Mouse (Mus musculus) liver, embryonic 12.5 days (tissue): ENCODE results near the gene Reln. TPM values are rescaled to one million over a fixed set of nuclear protein-coding genes. Genes with fewer than 3 reads are reported as not detected.
A peak's percentile ranks its signal among the peaks of the same experiment; 100 is the strongest.

Source experiments
- ATAC-seq: fragments of 200-750 bp; cut with Nextera tagmentation; 2 replicates; pipeline ENCODE4 v1.8.0; 2017; ENCODE audit warnings: moderate number of reproducible peaks, mild to moderate bottlenecking, moderate library complexity
- H3K27ac ChIP-seq: fragments of 300-500 bp; sonication (generic); 2 replicates; pipeline ENCODE4 v1.5.1; 2016; ENCODE audit warnings: mild to moderate bottlenecking
- H3K27me3 ChIP-seq: fragments of 300-500 bp; sonication (generic); replicated peaks from 2 replicates; pipeline ENCODE4 v1.6.1; 2016; ENCODE audit warnings: mild to moderate bottlenecking, moderate library complexity
- H3K36me3 ChIP-seq: fragments of 300-500 bp; sonication (generic); 2 replicates; pipeline ENCODE4 v1.6.1; 2016; ENCODE audit warnings: mild to moderate bottlenecking, moderate library complexity
- H3K4me1 ChIP-seq: fragments of 300-500 bp; sonication (generic); 2 replicates; pipeline ENCODE4 v1.6.1; 2016
- H3K4me2 ChIP-seq: fragments of 300-500 bp; sonication (generic); 2 replicates; pipeline ENCODE4 v1.6.1; 2016; ENCODE audit warnings: mild to moderate bottlenecking, moderate library complexity
- H3K4me3 ChIP-seq: fragments of 300-500 bp; sonication (generic); 2 replicates; pipeline ENCODE4 v1.5.1; 2016; ENCODE audit warnings: mild to moderate bottlenecking, moderate library complexity
- H3K9ac ChIP-seq: fragments of 300-500 bp; sonication (generic); 2 replicates; pipeline ENCODE4 v1.6.1; 2016; ENCODE audit warnings: mild to moderate bottlenecking, moderate library complexity
- H3K9me3 ChIP-seq: fragments of 300-500 bp; sonication (generic); replicated peaks from 2 replicates; pipeline ENCODE4 v1.6.1; 2016; ENCODE audit warnings: mild to moderate bottlenecking, moderate library complexity
- WGBS: fragments of 180-500 bp; shearing (Covaris S2); methylation state at CpG from one replicate; pipeline ENCODE4 v1.1.7; 2016; ENCODE audit not compliant: insufficient replicate concordance; 5-methylcytosine and 5-hydroxymethylcytosine counted together
- polyA plus RNA-seq: library from polyadenylated mRNA; unstranded; fragments of >200 nt; fragmentation: Nextera tagmentation; extraction: Ambion mirVana; gene quantifications from 2 replicates; pipeline ENCODE4 v1.2.1, GENCODE M21; 2016

Reln gene
- polyA plus RNA-seq, 1 experiment from 2014 or later: 36.7 TPM

- 50% methylated on average over 1 of the region's 1 CpGs for WGBS
- Histone ChIP-seq H3K4me3 (no peak overlapping the region), H3K36me3 (no peaks in the 10 kb centered on the region), H3K27me3 (no peaks in the 10 kb centered on the region), H3K9ac (no peak overlapping the region), H3K27ac (no peak overlapping the region), H3K4me1 (no peaks in the 10 kb centered on the region), H3K4me2 (no peak overlapping the region), H3K9me3 (no peaks in the 10 kb centered on the region)
- no peak for ATAC-seq
Observed at GRCm38 (mm10) chr5:22303709-22304108, 40.8 kb downstream of the Reln start.

GRCm38 (mm10) chr5:22302309-22302708 is 42.2 kb downstream of the Reln start:
- no peak for ATAC-seq
- H3K9me3 ChIP-seq: no peaks in the 10 kb centered on the region
- H3K27me3 ChIP-seq: no peaks in the 10 kb centered on the region
- H3K4me3 ChIP-seq: no peak overlapping the region
- WGBS: 68% methylated on average over 5 of the region's 5 CpGs
- H3K36me3 ChIP-seq: no peaks in the 10 kb centered on the region
- no peaks in the 10 kb centered on the region for H3K4me1 ChIP-seq
- no peak overlapping the region for H3K4me2 ChIP-seq
- H3K27ac ChIP-seq: no peak overlapping the region
- no peak overlapping the region for H3K9ac ChIP-seq

GRCm38 (mm10) chr5:22300788-22301187 is 43.7 kb downstream of the Reln start:
- Histone ChIP-seq H3K36me3 (no peaks in the 10 kb centered on the region), H3K9me3 (no peaks in the 10 kb centered on the region), H3K4me1 (no peaks in the 10 kb centered on the region), H3K27ac (no peak overlapping the region), H3K27me3 (no peaks in the 10 kb centered on the region), H3K4me2 (no peak overlapping the region), H3K4me3 (no peak overlapping the region), H3K9ac (no peak overlapping the region)
- no peak for ATAC-seq
- 68% methylated on average over 5 of the region's 5 CpGs for WGBS

DNA sequence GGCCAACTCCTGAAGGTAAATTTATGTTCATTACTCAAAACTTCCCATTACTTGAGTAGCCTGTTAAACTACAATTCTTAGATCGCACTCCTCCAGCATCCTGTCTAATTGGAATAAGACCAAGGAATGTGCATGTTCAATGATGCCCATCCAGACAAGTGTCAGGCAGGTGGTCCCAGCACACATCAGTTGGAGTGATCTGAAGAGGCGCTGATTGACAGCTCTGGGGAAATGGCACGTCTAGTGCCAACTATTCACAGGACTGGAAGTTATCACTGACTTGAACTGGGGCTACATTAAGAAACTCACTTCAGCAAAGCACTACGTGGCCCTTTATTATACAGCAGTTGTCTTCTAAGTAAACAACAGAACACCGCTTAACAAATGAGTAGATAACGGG is 44.5 kb downstream of the Reln start:
- no peak overlapping the region for H3K4me3 ChIP-seq
- 74% methylated on average over 6 of the region's 6 CpGs for WGBS

DNA sequence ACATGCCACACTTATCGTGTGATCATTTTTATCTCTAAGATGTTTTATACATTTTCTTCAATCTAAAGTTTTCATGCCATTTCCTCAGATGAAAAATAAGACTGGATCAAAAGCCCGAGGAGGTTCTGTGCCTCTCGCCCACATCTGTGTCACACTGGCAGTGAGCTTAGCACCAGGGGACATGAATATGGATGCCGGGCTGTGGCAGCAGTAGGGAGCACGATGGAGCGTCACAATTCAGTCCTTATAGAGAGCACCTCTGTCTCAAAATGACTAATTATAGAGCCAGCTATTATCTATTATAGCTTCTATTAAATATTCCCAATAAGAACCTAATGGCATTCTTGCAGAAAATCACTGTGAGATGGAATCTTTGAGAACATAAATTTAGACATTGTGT is 49.3 kb downstream of the Reln start:
- Histone ChIP-seq H3K4me2 (no peak overlapping the region), H3K4me1 (no peaks in the 10 kb centered on the region), H3K27ac (no peak overlapping the region), H3K9ac (no peak overlapping the region), H3K9me3 (no peaks in the 10 kb centered on the region), H3K4me3 (no peak overlapping the region), H3K36me3 (no peaks in the 10 kb centered on the region; the same call in 1 of the 2 replicates), H3K27me3 (no peaks in the 10 kb centered on the region)
- WGBS: 77% methylated on average over 6 of the region's 6 CpGs
- ATAC-seq: no peak

More for the DNA sequence above, 44.5 kb downstream of the Reln start:
- Histone ChIP-seq H3K4me1 (no peaks in the 10 kb centered on the region), H3K4me2 (no peak overlapping the region), H3K36me3 (no peaks in the 10 kb centered on the region), H3K27ac (no peak overlapping the region), H3K27me3 (no peaks in the 10 kb centered on the region), H3K9me3 (no peaks in the 10 kb centered on the region), H3K9ac (no peak overlapping the region)
- ATAC-seq: no peak

GRCm38 (mm10) chr5:22291409-22291808 is 53.1 kb downstream of the Reln start:
- no peak overlapping the region for H3K4me2 ChIP-seq

GRCm38 (mm10) chr5:22285396-22285795 is 59.1 kb downstream of the Reln start:
- H3K4me3 ChIP-seq: no peak overlapping the region
- ATAC-seq: no peak
- no peaks in the 10 kb centered on the region for H3K27me3 ChIP-seq
- peaks cover 27% of the 10 kb centered on the region for H3K36me3 ChIP-seq
- H3K4me2 ChIP-seq: no peak overlapping the region
- no peaks in the 10 kb centered on the region for H3K9me3 ChIP-seq
- 73% methylated on average over 4 of the region's 4 CpGs for WGBS
- H3K9ac ChIP-seq: no peak overlapping the region
- H3K27ac ChIP-seq: no peak overlapping the region
- no peaks in the 10 kb centered on the region for H3K4me1 ChIP-seq

More at GRCm38 (mm10) chr5:22291409-22291808, 53.1 kb downstream of the Reln start:
- no peaks in the 10 kb centered on the region for H3K4me1 ChIP-seq
- no peaks in the 10 kb centered on the region for H3K9me3 ChIP-seq
- H3K27me3 ChIP-seq: no peaks in the 10 kb centered on the region
- no peak overlapping the region for H3K9ac ChIP-seq
- 56% methylated on average over 4 of the region's 4 CpGs for WGBS
- peaks cover 10% of the 10 kb centered on the region; the same call in 1 of the 2 replicates for H3K36me3 ChIP-seq
- no peak overlapping the region for H3K4me3 ChIP-seq
- no peak overlapping the region for H3K27ac ChIP-seq
- ATAC-seq: no peak

- H3K4me2 ChIP-seq: no peak overlapping the region
- H3K27me3 ChIP-seq: no peaks in the 10 kb centered on the region
- H3K4me1 ChIP-seq: no peaks in the 10 kb centered on the region
- H3K27ac ChIP-seq: no peak overlapping the region
- WGBS: 70% methylated on average over 7 of the region's 7 CpGs
- H3K9me3 ChIP-seq: no peaks in the 10 kb centered on the region
- H3K36me3 ChIP-seq: peaks cover 21% of the 10 kb centered on the region
- no peak overlapping the region for H3K4me3 ChIP-seq
- no peak for ATAC-seq
- no peak overlapping the region for H3K9ac ChIP-seq
Observed at GRCm38 (mm10) chr5:22282141-22282665, 62.3 kb downstream of the Reln start.

- ATAC-seq: peak; percentile 49
Observed at GRCm38 (mm10) chr5:22280534-22281164, 63.9 kb downstream of the Reln start.

DNA sequence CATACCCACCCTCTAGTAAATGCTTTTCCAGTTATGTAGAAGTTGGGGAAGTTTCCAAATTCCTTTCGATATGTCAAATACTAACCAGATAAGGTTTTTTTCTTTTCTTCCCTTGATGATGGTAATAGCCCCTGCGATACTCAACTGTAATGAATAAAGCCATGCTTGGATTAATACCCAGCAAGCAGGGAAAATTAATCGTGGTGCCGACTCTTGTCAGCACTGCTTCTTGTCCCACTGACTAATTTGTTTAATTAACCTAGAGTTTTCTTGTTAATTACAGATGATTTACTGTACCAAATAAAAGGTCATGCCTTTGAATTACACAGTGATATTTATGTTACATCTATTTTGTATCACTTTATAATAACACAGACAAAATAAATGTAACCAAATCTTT is 65.3 kb downstream of the Reln start:
- Histone ChIP-seq H3K9ac (no peak overlapping the region), H3K27ac (no peak overlapping the region), H3K4me2 (no peak overlapping the region), H3K36me3 (peaks cover 12% of the 10 kb centered on the region), H3K27me3 (no peaks in the 10 kb centered on the region), H3K4me3 (no peak overlapping the region), H3K4me1 (no peaks in the 10 kb centered on the region), H3K9me3 (no peaks in the 10 kb centered on the region)
- ATAC-seq: no peak
- 73% methylated on average over 4 of the region's 4 CpGs for WGBS

More at GRCm38 (mm10) chr5:22280534-22281164, 63.9 kb downstream of the Reln start:
- peaks cover 17% of the 10 kb centered on the region for H3K36me3 ChIP-seq
- no peak overlapping the region for H3K4me3 ChIP-seq
- no peaks in the 10 kb centered on the region for H3K9me3 ChIP-seq
- no peaks in the 10 kb centered on the region for H3K27me3 ChIP-seq
- no peak overlapping the region for H3K27ac ChIP-seq
- no peak overlapping the region for H3K9ac ChIP-seq
- WGBS: 56% methylated on average over 2 of the region's 2 CpGs
- no peaks in the 10 kb centered on the region for H3K4me1 ChIP-seq
- H3K4me2 ChIP-seq: no peak overlapping the region

- Histone ChIP-seq H3K4me1 (no peaks in the 10 kb centered on the region), H3K36me3 (no peaks in the 10 kb centered on the region), H3K9me3 (no peaks in the 10 kb centered on the region), H3K27ac (no peak overlapping the region), H3K4me2 (no peak overlapping the region), H3K4me3 (no peak overlapping the region), H3K9ac (no peak overlapping the region), H3K27me3 (no peaks in the 10 kb centered on the region)
- no peak for ATAC-seq
- 69% methylated on average over 4 of the region's 4 CpGs for WGBS
Observed at GRCm38 (mm10) chr5:22274134-22274533, 70.4 kb downstream of the Reln start.

- ATAC-seq: no peak
- Histone ChIP-seq H3K4me2 (no peak overlapping the region), H3K36me3 (no peaks in the 10 kb centered on the region), H3K4me1 (no peaks in the 10 kb centered on the region), H3K9me3 (no peaks in the 10 kb centered on the region), H3K4me3 (no peak overlapping the region), H3K9ac (no peak overlapping the region), H3K27ac (no peak overlapping the region), H3K27me3 (no peaks in the 10 kb centered on the region)
- WGBS: 50% methylated on average over 6 of the region's 6 CpGs
Observed at GRCm38 (mm10) chr5:22266489-22267301, 77.8 kb downstream of the Reln start.
